Mouse (Mus musculus) heart, postnatal 0 days (tissue): ENCODE measurements around the gene Pappa. TPM values are rescaled to one million over a fixed set of nuclear protein-coding genes. Genes with fewer than 3 reads are reported as not detected.

Experiments used
- ATAC-seq: fragments of 200-750 bp; cut with Nextera tagmentation; 2 replicates; pipeline ENCODE4 v1.8.0; 2017; ENCODE audit warnings: low read depth, moderate number of reproducible peaks, moderate library complexity; ENCODE audit not compliant: insufficient read depth
- DNase-seq: peaks from one replicate; pipeline ENCODE4 v3.0.0-alpha.2; 2016; ENCODE audit warnings: low spot score
- H3K27ac ChIP-seq: fragments of 300-500 bp; sonication (generic); 2 replicates; pipeline ENCODE4 v1.5.1; 2014; ENCODE audit warnings: low read depth, mild to moderate bottlenecking
- H3K27me3 ChIP-seq: fragments of 300-500 bp; sonication (generic); 2 replicates; pipeline ENCODE4 v1.6.1; 2014; ENCODE audit warnings: low read length, mixed read lengths; ENCODE audit not compliant: control insufficient read depth, insufficient read depth
- H3K36me3 ChIP-seq: fragments of 300-500 bp; sonication (generic); replicated peaks from 2 replicates; pipeline ENCODE4 v1.6.1; 2014; ENCODE audit warnings: low read length, mixed read lengths; ENCODE audit not compliant: control insufficient read depth, insufficient read depth
- H3K4me1 ChIP-seq: fragments of 300-500 bp; sonication (generic); 2 replicates; pipeline ENCODE4 v1.6.1; 2014; ENCODE audit warnings: antibody characterized with exemption; ENCODE audit not compliant: control insufficient read depth, insufficient read depth
- H3K4me2 ChIP-seq: fragments of 300-500 bp; sonication (generic); 2 replicates; pipeline ENCODE4 v1.6.1; 2014; ENCODE audit warnings: low read depth, mild to moderate bottlenecking, low read length, moderate library complexity
- H3K4me3 ChIP-seq: fragments of 300-500 bp; sonication (generic); 2 replicates; pipeline ENCODE4 v1.5.1; 2014; ENCODE audit warnings: low read depth, low read length
- H3K9ac ChIP-seq: fragments of 300-500 bp; sonication (generic); replicated peaks from 2 replicates; pipeline ENCODE4 v1.6.1; 2014; ENCODE audit warnings: low read depth, low read length, mixed read lengths
- H3K9me3 ChIP-seq: fragments of 300-500 bp; sonication (generic); replicated peaks from 2 replicates; pipeline ENCODE4 v1.6.1; 2016; ENCODE audit warnings: low read length; ENCODE audit not compliant: control insufficient read depth
- CTCF ChIP-seq: IDR thresholded peaks from 2 replicates; pipeline ENCODE4 v1.5.1; 2016; ENCODE audit warnings: antibody characterized with exemption, control low read depth, low read depth
- EP300 ChIP-seq: IDR thresholded peaks from 2 replicates; pipeline ENCODE4 v1.6.1; 2016; ENCODE audit warnings: antibody characterized with exemption, low read depth
- WGBS: fragments of 180-500 bp; shearing (Covaris S2); extraction: QIAGEN DNeasy Blood & Tissue Kit; methylation state at CpG from one replicate; pipeline ENCODE4 v1.1.7; 2014; 5-methylcytosine and 5-hydroxymethylcytosine counted together
- polyA plus RNA-seq: library from polyadenylated mRNA; unstranded; fragments of >200 nt; fragmentation: Nextera tagmentation; extraction: Ambion mirVana; gene quantifications from 2 replicates; pipeline ENCODE4 v1.2.1, GENCODE M21; 2015
- total RNA-seq: library from RNA; depleted of rRNA; stranded (reverse); fragments of >200 nt; gene quantifications from 2 replicates; pipeline ENCODE4 v1.2.3, GENCODE M21; 2014; ENCODE audit warnings: low replicate concordance

The Pappa gene
- total and polyA plus RNA-seq, 2 experiments from 2014 or later, result 0.14 to 1.9 TPM

GRCm38 (mm10) chr4:65153601-65154000 lies 29.6 kb downstream of the Pappa start:
- Histone ChIP-seq H3K27me3 (no peaks in the 10 kb centered on the region), H3K4me2 (no peak overlapping the region), H3K36me3 (no peaks in the 10 kb centered on the region), H3K4me1 (0 out of 2 replicates have a peak, but pooled peaks cover under 1% of the 10 kb centered on the region), H3K4me3 (no peak overlapping the region), H3K9ac (no peak overlapping the region), H3K27ac (no peak overlapping the region), H3K9me3 (no peaks in the 10 kb centered on the region)
- ATAC-seq (no peak), DNase-seq (no peak)
- no peak for TF ChIP-seq CTCF
- no peak for TF ChIP-seq EP300
- WGBS, result 58% methylated on average over 2 of the region's 2 CpGs

- Histone ChIP-seq H3K4me1 (peaks cover 10% of the 10 kb centered on the region; the same call in 1 of the 2 replicates), H3K27me3 (no peaks in the 10 kb centered on the region), H3K9me3 (no peaks in the 10 kb centered on the region), H3K36me3 (no peaks in the 10 kb centered on the region), H3K4me3 (no peak overlapping the region), H3K27ac (no peak overlapping the region), H3K9ac (no peak overlapping the region), H3K4me2 (no peak overlapping the region)
- ATAC-seq, result no peak
- TF ChIP-seq EP300 (no peak), CTCF (no peak)
- no peak for DNase-seq
- 80% methylated on average over 10 of the region's 10 CpGs for WGBS
These were observed 32.3 kb downstream of the Pappa start for GRCm38 (mm10) chr4:65156231-65156630.

- ATAC-seq, result no peak
- WGBS, result 81% methylated on average over 3 of the region's 3 CpGs
- H3K4me1 ChIP-seq, result peaks cover 10% of the 10 kb centered on the region; the same call in 1 of the 2 replicates
- H3K27ac ChIP-seq, result no peak overlapping the region
- H3K4me3 ChIP-seq, result no peak overlapping the region
- H3K4me2 ChIP-seq, result no peak overlapping the region
- no peak for DNase-seq
- no peak overlapping the region for H3K9ac ChIP-seq
- H3K36me3 ChIP-seq, result no peaks in the 10 kb centered on the region
- no peaks in the 10 kb centered on the region for H3K9me3 ChIP-seq
- no peaks in the 10 kb centered on the region for H3K27me3 ChIP-seq
- TF ChIP-seq CTCF (no peak), EP300 (no peak)
These were observed 34.7 kb downstream of the Pappa start for GRCm38 (mm10) chr4:65158651-65159050.

GRCm38 (mm10) chr4:65159481-65159880 lies 35.5 kb downstream of the Pappa start:
- Histone ChIP-seq H3K9me3 (no peaks in the 10 kb centered on the region), H3K4me1 (peaks cover 10% of the 10 kb centered on the region; the same call in 1 of the 2 replicates), H3K27ac (peak overlapping the region; percentile 46), H3K27me3 (no peaks in the 10 kb centered on the region), H3K4me3 (no peak overlapping the region), H3K4me2 (no peak overlapping the region), H3K9ac (no peak overlapping the region), H3K36me3 (no peaks in the 10 kb centered on the region)
- peak; percentile 89 for TF ChIP-seq EP300
- no peak for TF ChIP-seq CTCF
- DNase-seq (peak; percentile 57), ATAC-seq (peak; percentile 95)
- 33% methylated on average over 5 of the region's 5 CpGs for WGBS

- Histone ChIP-seq H3K4me3 (no peak overlapping the region), H3K4me1 (peaks cover 8% of the 10 kb centered on the region; the same call in 1 of the 2 replicates), H3K27ac (no peak overlapping the region), H3K4me2 (no peak overlapping the region), H3K9ac (no peak overlapping the region), H3K27me3 (no peaks in the 10 kb centered on the region), H3K9me3 (no peaks in the 10 kb centered on the region), H3K36me3 (no peaks in the 10 kb centered on the region)
- ATAC-seq, result no peak
- 62% methylated on average over 3 of the region's 3 CpGs for WGBS
- DNase-seq, result no peak
- TF ChIP-seq CTCF, result no peak
- TF ChIP-seq EP300, result no peak
These were observed 39.7 kb downstream of the Pappa start for GRCm38 (mm10) chr4:65163698-65164097.

- Histone ChIP-seq H3K4me3 (no peak overlapping the region), H3K27ac (no peak overlapping the region), H3K36me3 (no peaks in the 10 kb centered on the region), H3K9ac (no peak overlapping the region), H3K27me3 (no peaks in the 10 kb centered on the region), H3K9me3 (no peaks in the 10 kb centered on the region), H3K4me1 (no peaks in the 10 kb centered on the region), H3K4me2 (no peak overlapping the region)
- 80% methylated on average over 3 of the region's 3 CpGs for WGBS
- ATAC-seq (no peak), DNase-seq (no peak)
- TF ChIP-seq EP300, result no peak
- no peak for TF ChIP-seq CTCF
These were observed 42.4 kb downstream of the Pappa start for GRCm38 (mm10) chr4:65166288-65166835.
